ENCODE assay signal across 13 mouse cellular contexts in the genomic region with DNA sequence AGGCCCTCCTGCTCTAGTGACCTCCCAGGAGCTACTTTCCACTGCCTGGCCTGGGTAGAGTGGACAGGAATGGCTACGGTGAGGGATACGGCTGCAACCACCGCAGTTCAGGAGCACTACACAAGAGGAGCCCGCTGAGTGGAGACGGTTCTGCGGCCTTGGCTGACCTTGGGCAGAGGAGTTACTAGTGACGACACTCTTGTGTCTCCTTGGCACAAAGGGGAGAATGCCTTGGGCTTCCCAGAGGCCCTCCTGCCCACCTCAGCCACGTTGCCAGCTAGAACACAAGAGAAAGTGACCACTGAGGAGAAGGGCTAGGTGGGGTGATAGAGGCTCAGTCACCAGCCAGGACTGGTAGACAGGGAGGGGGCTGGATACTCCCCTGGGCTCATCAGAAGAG. TPM values are rescaled to one million over a fixed set of nuclear protein-coding genes. Genes with fewer than 3 reads are reported as not detected.
DNase-seq lines count a peak whose midpoint lies in the region; ATAC-seq and TF ChIP-seq lines count a peak whose summit lies in the region.
"Had no signal": no experiment of that assay in that cellular context is flagged by ENCODE, and none has a peak within 500 bp of the region (broad histone marks: within the 10 kb centered on the region; RNA-seq: fewer than 3 reads in every experiment).

No protein-coding gene starts in this region.

- no peak overlapping the region for H3K4me3 ChIP-seq in hindbrain, embryonic 10.5 days
- H3K4me3 ChIP-seq in hindbrain, postnatal 0 days (ENCODE audit: low read length): no peak overlapping the region
- no peak overlapping the region for H3K4me3 ChIP-seq in midbrain, embryonic 10.5 days
- H3K4me3 ChIP-seq in midbrain, embryonic 15.5 days: no peak overlapping the region
- H3K4me3 ChIP-seq in embryonic facial prominence, embryonic 14.5 days (ENCODE audit: low read depth, low read length): no peak overlapping the region
- no peak overlapping the region for H3K4me3 ChIP-seq in stomach, embryonic 14.5 days (ENCODE audit: low read depth, low read length)
- no peak overlapping the region for H3K4me3 ChIP-seq in forebrain, embryonic 10.5 days
- H3K4me3 ChIP-seq: neural tube, embryonic 12.5 days had no signal

- no peak overlapping the region for H3K4me2 ChIP-seq in hindbrain, postnatal 0 days (ENCODE audit: low read depth, low read length)
- no peak overlapping the region for H3K4me2 ChIP-seq in midbrain, embryonic 15.5 days
- H3K4me2 ChIP-seq in embryonic facial prominence, embryonic 14.5 days (ENCODE audit: low read depth, low read length): no peak overlapping the region
- H3K4me2 ChIP-seq in stomach, embryonic 14.5 days (replicated peaks; ENCODE audit: low read depth, low read length): no peak overlapping the region
- H3K4me2 ChIP-seq: neural tube, embryonic 12.5 days had no signal

- H3K27me3 ChIP-seq in hindbrain, embryonic 10.5 days (ENCODE audit: insufficient read depth, poor library complexity, severe bottlenecking): no peaks in the 10 kb centered on the region
- H3K27me3 ChIP-seq in hindbrain, postnatal 0 days (ENCODE audit: insufficient read depth, low read length): no peaks in the 10 kb centered on the region
- H3K27me3 ChIP-seq in midbrain, embryonic 10.5 days (ENCODE audit: low read depth, poor library complexity, severe bottlenecking): no peaks in the 10 kb centered on the region
- no peaks in the 10 kb centered on the region for H3K27me3 ChIP-seq in midbrain, embryonic 15.5 days (replicated peaks)
- no peaks in the 10 kb centered on the region for H3K27me3 ChIP-seq in embryonic facial prominence, embryonic 14.5 days (replicated peaks; ENCODE audit: control insufficient read depth, insufficient read depth, low read length)
- no peaks in the 10 kb centered on the region for H3K27me3 ChIP-seq in stomach, embryonic 14.5 days (ENCODE audit: control insufficient read depth, insufficient read depth, low read length)
- H3K27me3 ChIP-seq in forebrain, embryonic 10.5 days (ENCODE audit: poor library complexity, severe bottlenecking): no peaks in the 10 kb centered on the region
- H3K27me3 ChIP-seq: neural tube, embryonic 12.5 days had no signal

- H3K36me3 ChIP-seq in hindbrain, embryonic 10.5 days: no peaks in the 10 kb centered on the region
- no peaks in the 10 kb centered on the region for H3K36me3 ChIP-seq in hindbrain, postnatal 0 days (ENCODE audit: insufficient read depth, low read length)
- H3K36me3 ChIP-seq in midbrain, embryonic 10.5 days: no peaks in the 10 kb centered on the region
- H3K36me3 ChIP-seq in midbrain, embryonic 15.5 days (replicated peaks): no peaks in the 10 kb centered on the region
- H3K36me3 ChIP-seq in embryonic facial prominence, embryonic 14.5 days (ENCODE audit: control insufficient read depth, insufficient read depth, low read length): no peaks in the 10 kb centered on the region
- no peaks in the 10 kb centered on the region for H3K36me3 ChIP-seq in stomach, embryonic 14.5 days (ENCODE audit: control insufficient read depth, insufficient read depth, low read length)
- no peaks in the 10 kb centered on the region for H3K36me3 ChIP-seq in forebrain, embryonic 10.5 days (replicated peaks)
- H3K36me3 ChIP-seq: neural tube, embryonic 12.5 days had no signal

- no peak overlapping the region for H3K9ac ChIP-seq in hindbrain, postnatal 0 days (replicated peaks; ENCODE audit: low read length)
- no peak overlapping the region for H3K9ac ChIP-seq in midbrain, embryonic 15.5 days
- H3K9ac ChIP-seq in embryonic facial prominence, embryonic 14.5 days (ENCODE audit: low read depth, low read length): no peak overlapping the region
- H3K9ac ChIP-seq in stomach, embryonic 14.5 days (replicated peaks; ENCODE audit: low read depth, low read length): no peak overlapping the region
- H3K9ac ChIP-seq: forebrain, postnatal 0 days; neural tube, embryonic 12.5 days had no signal

- no peaks in the 10 kb centered on the region for H3K9me3 ChIP-seq in hindbrain, embryonic 10.5 days
- no peaks in the 10 kb centered on the region for H3K9me3 ChIP-seq in hindbrain, postnatal 0 days (ENCODE audit: low read length)
- no peaks in the 10 kb centered on the region for H3K9me3 ChIP-seq in midbrain, embryonic 10.5 days (replicated peaks)
- no peaks in the 10 kb centered on the region for H3K9me3 ChIP-seq in midbrain, embryonic 15.5 days
- no peaks in the 10 kb centered on the region for H3K9me3 ChIP-seq in embryonic facial prominence, embryonic 14.5 days (ENCODE audit: control insufficient read depth, low read length)
- H3K9me3 ChIP-seq in stomach, embryonic 14.5 days (ENCODE audit: control insufficient read depth, low read depth, low read length): no peaks in the 10 kb centered on the region
- H3K9me3 ChIP-seq in forebrain, embryonic 10.5 days: no peaks in the 10 kb centered on the region
- H3K9me3 ChIP-seq: neural tube, embryonic 12.5 days had no signal

- 82% methylated on average over 8 of the region's 8 CpGs for WGBS in hindbrain, embryonic 10.5 days
- 75% methylated on average over 8 of the region's 8 CpGs for WGBS in hindbrain, postnatal 0 days
- WGBS in midbrain, embryonic 10.5 days: 79% methylated on average over 8 of the region's 8 CpGs
- WGBS in midbrain, embryonic 15.5 days: 79% methylated on average over 8 of the region's 8 CpGs
- WGBS in embryonic facial prominence, embryonic 14.5 days: 78% methylated on average over 8 of the region's 8 CpGs
- WGBS in stomach, embryonic 14.5 days: 78% methylated on average over 8 of the region's 8 CpGs
- WGBS in forebrain, embryonic 10.5 days: 87% methylated on average over 8 of the region's 8 CpGs

- ATAC-seq in hindbrain, postnatal 0 days: no peak
- ATAC-seq in midbrain, embryonic 15.5 days (replicated peaks): no peak
- no peak for ATAC-seq in embryonic facial prominence, embryonic 14.5 days (ENCODE audit: low read depth)
- ATAC-seq in stomach, embryonic 14.5 days (ENCODE audit: insufficient number of reproducible peaks, insufficient read depth, low FRiP score, low read depth): no peak
- ATAC-seq: forebrain, postnatal 0 days had no signal

- no peak for DNase-seq in hindbrain, embryonic 10.5 days (ENCODE audit: low spot score)
- DNase-seq in hindbrain, postnatal 0 days (ENCODE audit: low spot score): no peak
- no peak for DNase-seq in midbrain, embryonic 10.5 days (ENCODE audit: low spot score)
- DNase-seq in embryonic facial prominence, embryonic 14.5 days (ENCODE audit: low spot score): no peak
- DNase-seq in forebrain, embryonic 10.5 days (ENCODE audit: extremely low spot score, low spot score): no peak
- DNase-seq: cerebellum, adult 8-10 months; forebrain, postnatal 0 days; right cerebral cortex, postnatal 14 days had no signal

- no peak for TF ChIP-seq CTCF in hindbrain, postnatal 0 days (IDR thresholded peaks at IDR 0.05; ENCODE audit: low read depth)

- peak overlapping the region; percentile 62 for H3K27ac ChIP-seq in hindbrain, embryonic 10.5 days
- H3K27ac ChIP-seq in hindbrain, postnatal 0 days: no peak overlapping the region; the same call in 1 of the 2 replicates
- H3K27ac ChIP-seq in midbrain, embryonic 10.5 days (replicated peaks): peak overlapping the region; percentile 7
- H3K27ac ChIP-seq in midbrain, embryonic 15.5 days: no peak overlapping the region
- H3K27ac ChIP-seq in embryonic facial prominence, embryonic 14.5 days (replicated peaks; ENCODE audit: low read depth, low read length): peak overlapping the region; percentile 53
- peak overlapping the region; percentile 27; the same call in 1 of the 2 replicates for H3K27ac ChIP-seq in stomach, embryonic 14.5 days (ENCODE audit: low read length)
- no peak overlapping the region for H3K27ac ChIP-seq in forebrain, embryonic 10.5 days
- H3K27ac ChIP-seq: neural tube, embryonic 12.5 days had no signal

- H3K4me1 ChIP-seq in hindbrain, embryonic 10.5 days (replicated peaks): peaks cover 37% of the 10 kb centered on the region
- H3K4me1 ChIP-seq in hindbrain, postnatal 0 days (ENCODE audit: insufficient read depth, low read length): no peaks in the 10 kb centered on the region
- H3K4me1 ChIP-seq in midbrain, embryonic 10.5 days: peaks cover 18% of the 10 kb centered on the region
- peaks cover 2% of the 10 kb centered on the region; the same call in 1 of the 2 replicates for H3K4me1 ChIP-seq in midbrain, embryonic 15.5 days
- H3K4me1 ChIP-seq in embryonic facial prominence, embryonic 14.5 days (ENCODE audit: control insufficient read depth, insufficient read depth, low read length): peaks cover 15% of the 10 kb centered on the region
- H3K4me1 ChIP-seq in stomach, embryonic 14.5 days (ENCODE audit: control insufficient read depth, insufficient read depth, low read length): peaks cover 3% of the 10 kb centered on the region; the same call in 1 of the 2 replicates
- H3K4me1 ChIP-seq in forebrain, embryonic 10.5 days: peaks cover 26% of the 10 kb centered on the region
- H3K4me1 ChIP-seq: neural tube, embryonic 12.5 days had no signal

RNA-seq across cellular contexts. Expression of a gene that starts 5.4 kb away (rescaled TPM):
- 0.71 and 0.81 TPM in 2 replicates for polyA plus RNA-seq in hindbrain, embryonic 10.5 days (2016; fragmentation: Nextera tagmentation; extraction: Ambion mirVana)
- 2.2 and 3.0 TPM in 2 replicates for total RNA-seq in hindbrain, postnatal 0 days (2014; rRNA removed)
- 3.5 and 4.3 TPM in 2 replicates for polyA plus RNA-seq in hindbrain, postnatal 0 days (2015; fragmentation: Nextera tagmentation; extraction: Ambion mirVana)
- polyA plus RNA-seq in midbrain, embryonic 10.5 days (2016; fragmentation: Nextera tagmentation; extraction: Ambion mirVana): 0.73 TPM in 2 replicates
- 1.9 TPM in 2 replicates for polyA plus RNA-seq in midbrain, embryonic 15.5 days (2015; fragmentation: Nextera tagmentation; extraction: Ambion mirVana)
- 4.6 and 4.8 TPM in 2 replicates for polyA plus RNA-seq in embryonic facial prominence, embryonic 14.5 days (2014; fragmentation: Nextera tagmentation; extraction: Ambion mirVana)
- 1.2 and 2.4 TPM in 2 replicates for polyA plus RNA-seq in stomach, embryonic 14.5 days (2014; fragmentation: Nextera tagmentation; extraction: Ambion mirVana)
- 0.36 and 0.58 TPM in 2 replicates for polyA plus RNA-seq in forebrain, embryonic 10.5 days (2016; fragmentation: Nextera tagmentation; extraction: Ambion mirVana)

RNA-seq across cellular contexts. Expression of a gene that starts 10.8 kb away (rescaled TPM):
- 6.3 and 8.8 TPM in 2 replicates for polyA plus RNA-seq in hindbrain, embryonic 10.5 days (2016; fragmentation: Nextera tagmentation; extraction: Ambion mirVana)
- 12.8 and 19.9 TPM in 2 replicates for total RNA-seq in hindbrain, postnatal 0 days (2014; rRNA removed)
- 15.3 and 16.3 TPM in 2 replicates for polyA plus RNA-seq in hindbrain, postnatal 0 days (2015; fragmentation: Nextera tagmentation; extraction: Ambion mirVana)
- polyA plus RNA-seq in midbrain, embryonic 10.5 days (2016; fragmentation: Nextera tagmentation; extraction: Ambion mirVana): 5.1 and 8.0 TPM in 2 replicates
- polyA plus RNA-seq in midbrain, embryonic 15.5 days (2015; fragmentation: Nextera tagmentation; extraction: Ambion mirVana): 11.7 and 11.8 TPM in 2 replicates
- 21.3 and 24.5 TPM in 2 replicates for polyA plus RNA-seq in embryonic facial prominence, embryonic 14.5 days (2014; fragmentation: Nextera tagmentation; extraction: Ambion mirVana)
- 13.1 and 15.4 TPM in 2 replicates for polyA plus RNA-seq in stomach, embryonic 14.5 days (2014; fragmentation: Nextera tagmentation; extraction: Ambion mirVana)
- polyA plus RNA-seq in forebrain, embryonic 10.5 days (2016; fragmentation: Nextera tagmentation; extraction: Ambion mirVana): 4.6 and 4.9 TPM in 2 replicates

RNA-seq across cellular contexts. Expression of a gene that starts 11.6 kb away (rescaled TPM):
- 241 and 279 TPM in 2 replicates for polyA plus RNA-seq in hindbrain, embryonic 10.5 days (2016; fragmentation: Nextera tagmentation; extraction: Ambion mirVana)
- 212 and 221 TPM in 2 replicates for total RNA-seq in hindbrain, postnatal 0 days (2014; rRNA removed)
- 366 and 367 TPM in 2 replicates for polyA plus RNA-seq in hindbrain, postnatal 0 days (2015; fragmentation: Nextera tagmentation; extraction: Ambion mirVana)
- 251 and 262 TPM in 2 replicates for polyA plus RNA-seq in midbrain, embryonic 10.5 days (2016; fragmentation: Nextera tagmentation; extraction: Ambion mirVana)
- 246 and 258 TPM in 2 replicates for polyA plus RNA-seq in midbrain, embryonic 15.5 days (2015; fragmentation: Nextera tagmentation; extraction: Ambion mirVana)
- polyA plus RNA-seq in embryonic facial prominence, embryonic 14.5 days (2014; fragmentation: Nextera tagmentation; extraction: Ambion mirVana): 297 and 302 TPM in 2 replicates
- 320 and 361 TPM in 2 replicates for polyA plus RNA-seq in stomach, embryonic 14.5 days (2014; fragmentation: Nextera tagmentation; extraction: Ambion mirVana)
- polyA plus RNA-seq in forebrain, embryonic 10.5 days (2016; fragmentation: Nextera tagmentation; extraction: Ambion mirVana): 226 and 228 TPM in 2 replicates

RNA-seq across cellular contexts. Expression of a gene that starts 17.3 kb away (rescaled TPM):
- polyA plus RNA-seq in hindbrain, embryonic 10.5 days (2016; fragmentation: Nextera tagmentation; extraction: Ambion mirVana): 21.6 and 21.9 TPM in 2 replicates
- total RNA-seq in hindbrain, postnatal 0 days (2014; rRNA removed): 35.4 and 44.0 TPM in 2 replicates
- polyA plus RNA-seq in hindbrain, postnatal 0 days (2015; fragmentation: Nextera tagmentation; extraction: Ambion mirVana): 16.8 and 17.3 TPM in 2 replicates
- 17.0 and 17.6 TPM in 2 replicates for polyA plus RNA-seq in midbrain, embryonic 10.5 days (2016; fragmentation: Nextera tagmentation; extraction: Ambion mirVana)
- polyA plus RNA-seq in midbrain, embryonic 15.5 days (2015; fragmentation: Nextera tagmentation; extraction: Ambion mirVana): 12.7 and 14.6 TPM in 2 replicates
- polyA plus RNA-seq in embryonic facial prominence, embryonic 14.5 days (2014; fragmentation: Nextera tagmentation; extraction: Ambion mirVana): 33.6 and 36.5 TPM in 2 replicates
- 28.4 and 30.9 TPM in 2 replicates for polyA plus RNA-seq in stomach, embryonic 14.5 days (2014; fragmentation: Nextera tagmentation; extraction: Ambion mirVana)
- polyA plus RNA-seq in forebrain, embryonic 10.5 days (2016; fragmentation: Nextera tagmentation; extraction: Ambion mirVana): 17.2 and 17.9 TPM in 2 replicates

RNA-seq across cellular contexts. Expression of a gene that starts 34.3 kb away (rescaled TPM):
- not detected in 2 replicates for polyA plus RNA-seq in hindbrain, embryonic 10.5 days (2016; fragmentation: Nextera tagmentation; extraction: Ambion mirVana)
- total RNA-seq in hindbrain, postnatal 0 days (2014; rRNA removed): not detected in 2 replicates
- polyA plus RNA-seq in hindbrain, postnatal 0 days (2015; fragmentation: Nextera tagmentation; extraction: Ambion mirVana): not detected in 2 replicates
- not detected in 2 replicates for polyA plus RNA-seq in midbrain, embryonic 10.5 days (2016; fragmentation: Nextera tagmentation; extraction: Ambion mirVana)
- not detected in 2 replicates for polyA plus RNA-seq in midbrain, embryonic 15.5 days (2015; fragmentation: Nextera tagmentation; extraction: Ambion mirVana)
- 0.18 and 0.24 TPM in 2 replicates for polyA plus RNA-seq in embryonic facial prominence, embryonic 14.5 days (2014; fragmentation: Nextera tagmentation; extraction: Ambion mirVana)
- polyA plus RNA-seq in stomach, embryonic 14.5 days (2014; fragmentation: Nextera tagmentation; extraction: Ambion mirVana): 0.09 TPM in 1 of 2 replicates, not detected in the other
- polyA plus RNA-seq in forebrain, embryonic 10.5 days (2016; fragmentation: Nextera tagmentation; extraction: Ambion mirVana): not detected in 2 replicates
- total RNA-seq: forebrain, postnatal 0 days; left cerebral cortex, postnatal 10 days had no signal
- polyA plus RNA-seq: embryonic facial prominence, embryonic 11.5 days; forebrain, postnatal 0 days; neural tube, embryonic 12.5 days had no signal

Comparison
In these comparisons a context has a peak if more than half of its experiments do, and no peak if none do; other contexts are left out.
1. H3K27ac ChIP-seq: peak in hindbrain, embryonic 10.5 days (single experiment), midbrain, embryonic 10.5 days (single experiment), embryonic facial prominence, embryonic 14.5 days (single experiment) and stomach, embryonic 14.5 days (single experiment); none in hindbrain, postnatal 0 days (single experiment), midbrain, embryonic 15.5 days (single experiment) and forebrain, embryonic 10.5 days (single experiment).